ENCODE assay signal across 9 mouse cellular contexts in the genomic region with DNA sequence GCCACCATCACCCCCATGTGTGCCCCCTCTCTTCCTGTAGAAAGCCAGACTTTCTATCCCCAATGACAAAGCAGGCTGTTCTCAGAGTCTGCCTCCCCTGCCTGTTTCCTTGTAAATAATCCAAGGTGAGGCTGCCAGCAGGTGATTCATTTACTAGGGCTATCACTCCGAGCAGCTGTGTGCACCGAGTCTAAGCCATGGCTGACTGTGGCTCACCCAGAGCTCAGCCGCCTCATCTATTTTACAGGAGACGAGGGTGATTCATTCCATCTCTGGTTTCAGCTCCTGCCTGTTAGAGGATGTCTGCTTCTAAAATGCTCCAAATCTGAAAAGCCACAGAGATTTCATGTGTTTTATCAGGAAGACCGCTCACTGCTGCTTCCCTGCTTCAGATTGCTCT.
A peak's percentile ranks its signal among the peaks of the same experiment; 100 is the strongest.
DNase-seq lines count a peak whose midpoint lies in the region; ATAC-seq and TF ChIP-seq lines count a peak whose summit lies in the region.
"Had no signal": no experiment of that assay in that cellular context is flagged by ENCODE, and none has a peak within 500 bp of the region (broad histone marks: within the 10 kb centered on the region; RNA-seq: fewer than 3 reads in every experiment).

No protein-coding gene starts in this region.

- no peak overlapping the region for H3K9ac ChIP-seq in forebrain, postnatal 0 days
- H3K9ac ChIP-seq in forebrain, embryonic 11.5 days (ENCODE audit: low read length), result no peak overlapping the region
- H3K9ac ChIP-seq: liver, embryonic 15.5 days had no signal

- 67% methylated on average over 5 of the region's 5 CpGs for WGBS in forebrain, postnatal 0 days
- WGBS in forebrain, embryonic 11.5 days, result 74% methylated on average over 5 of the region's 5 CpGs

- no peaks in the 10 kb centered on the region for H3K27me3 ChIP-seq in forebrain, postnatal 0 days (ENCODE audit: insufficient read depth, low read length)
- no peaks in the 10 kb centered on the region for H3K27me3 ChIP-seq in forebrain, embryonic 11.5 days (ENCODE audit: control insufficient read depth, insufficient read depth, low read length)
- H3K27me3 ChIP-seq: liver, embryonic 15.5 days had no signal

- no peaks in the 10 kb centered on the region for H3K36me3 ChIP-seq in forebrain, postnatal 0 days (ENCODE audit: insufficient read depth)
- no peaks in the 10 kb centered on the region for H3K36me3 ChIP-seq in forebrain, embryonic 11.5 days (ENCODE audit: control insufficient read depth, insufficient read depth, low read length)
- H3K36me3 ChIP-seq: liver, embryonic 15.5 days had no signal

- TF ChIP-seq CTCF in forebrain, postnatal 0 days (IDR thresholded peaks at IDR 0.05; ENCODE audit: low read depth), result no peak
- TF ChIP-seq CTCF in embryonic fibroblast, embryonic 13.5 days (IDR thresholded peaks at IDR 0.05; ENCODE audit: borderline replicate concordance, insufficient read depth, low read length), result no peak

- no peaks in the 10 kb centered on the region for H3K4me1 ChIP-seq in forebrain, postnatal 0 days (ENCODE audit: insufficient read depth)
- peaks cover 2% of the 10 kb centered on the region; the same call in 1 of the 2 replicates for H3K4me1 ChIP-seq in forebrain, embryonic 11.5 days (replicated peaks; ENCODE audit: control insufficient read depth, insufficient read depth, low read length)
- H3K4me1 ChIP-seq in embryonic fibroblast, embryonic 13.5 days (ENCODE audit: control insufficient read depth, insufficient read depth, low read length), result peaks cover 13% of the 10 kb centered on the region

- peak; percentile 5 for DNase-seq in forebrain, postnatal 0 days
- DNase-seq in forebrain, embryonic 11.5 days (ENCODE audit: low spot score), result no peak
- DNase-seq in 3134 (ENCODE audit: extremely low read depth, insufficient read length, low spot score), result peak; percentile 55
- DNase-seq in kidney, postnatal 14 days, result peak; percentile 48
- DNase-seq in thymus, postnatal 0 days (ENCODE audit: low spot score), result no peak
- no peak for DNase-seq in thymus, postnatal 25 days
- DNase-seq in cerebellum, adult 9-11 months, result no peak

- H3K27ac ChIP-seq in forebrain, postnatal 0 days (ENCODE audit: low read depth, low read length), result peak overlapping the region; percentile 9; the same call in 1 of the 2 replicates
- no peak overlapping the region for H3K27ac ChIP-seq in forebrain, embryonic 11.5 days (ENCODE audit: low read depth, low read length)
- H3K27ac ChIP-seq in embryonic fibroblast, embryonic 13.5 days (ENCODE audit: insufficient read depth, low read length), result peak overlapping the region; percentile 72
- H3K27ac ChIP-seq: liver, embryonic 15.5 days had no signal

- no peak for TF ChIP-seq POLR2A in embryonic fibroblast, embryonic 13.5 days (IDR thresholded peaks at IDR 0.05; ENCODE audit: low read depth, low read length)

- no peaks in the 10 kb centered on the region for H3K9me3 ChIP-seq in forebrain, postnatal 0 days (ENCODE audit: low read length)
- H3K9me3 ChIP-seq in forebrain, embryonic 11.5 days (ENCODE audit: control insufficient read depth, low read length), result no peaks in the 10 kb centered on the region
- H3K9me3 ChIP-seq: liver, embryonic 15.5 days had no signal

- no peak overlapping the region for H3K4me2 ChIP-seq in forebrain, postnatal 0 days (ENCODE audit: low read depth)
- no peak overlapping the region for H3K4me2 ChIP-seq in forebrain, embryonic 11.5 days (ENCODE audit: low read depth, low read length, severe bottlenecking)
- H3K4me2 ChIP-seq: liver, embryonic 15.5 days had no signal

- no peak overlapping the region for H3K4me3 ChIP-seq in forebrain, postnatal 0 days (ENCODE audit: low read depth, low read length)
- H3K4me3 ChIP-seq in forebrain, embryonic 11.5 days (ENCODE audit: low read depth, low read length), result no peak overlapping the region
- H3K4me3 ChIP-seq in embryonic fibroblast, embryonic 13.5 days (ENCODE audit: insufficient read depth, low read length), result no peak overlapping the region
- H3K4me3 ChIP-seq: liver, embryonic 15.5 days had no signal

- ATAC-seq in forebrain, postnatal 0 days, result no peak
- ATAC-seq in forebrain, embryonic 11.5 days (replicated peaks; ENCODE audit: low FRiP score), result no peak

Comparison
In these comparisons a context has a peak if more than half of its experiments do, and no peak if none do; other contexts are left out.
1. DNase-seq: peak in forebrain, postnatal 0 days (single experiment), 3134 (single experiment) and kidney, postnatal 14 days (single experiment); none in forebrain, embryonic 11.5 days (single experiment), thymus, postnatal 0 days (single experiment), thymus, postnatal 25 days (single experiment) and cerebellum, adult 9-11 months (single experiment).